20 mouse cellular contexts compared by ENCODE assay signal in genomic region chr3:133094305-133094704, GRCm38 (mm10).
"Had no signal": no experiment of that assay in that cellular context is flagged by ENCODE, and none has a peak within 500 bp of the region (broad histone marks: within the 10 kb centered on the region; RNA-seq: fewer than 3 reads in every experiment).

No protein-coding gene starts in this region.

- H3K27ac ChIP-seq: liver, embryonic 12.5 days; liver, embryonic 14.5 days; lung, embryonic 15.5 days; midbrain, embryonic 12.5 days; midbrain, embryonic 15.5 days; neural tube, embryonic 13.5 days; neural tube, embryonic 15.5 days had no signal

- H3K9ac ChIP-seq: liver, embryonic 12.5 days; liver, embryonic 14.5 days; lung, embryonic 15.5 days; midbrain, embryonic 12.5 days; midbrain, embryonic 15.5 days; neural tube, embryonic 13.5 days; neural tube, embryonic 15.5 days had no signal

- ATAC-seq: liver, embryonic 12.5 days; lung, postnatal 0 days; midbrain, embryonic 15.5 days had no signal

- DNase-seq: lung, adult 2 months; lung, postnatal 14 days; lung, postnatal 4 days; retina, postnatal 1 day; right cerebral cortex, adult 18-20 months; right cerebral cortex, postnatal 25 days; right cerebral cortex, postnatal 4 days; spleen, adult 18-20 months; thymus, adult 18-20 months; thymus, postnatal 14 days; thymus, postnatal 36 days had no signal

- H3K27me3 ChIP-seq: liver, embryonic 12.5 days; lung, embryonic 15.5 days; midbrain, embryonic 12.5 days; midbrain, embryonic 15.5 days; neural tube, embryonic 13.5 days; neural tube, embryonic 15.5 days had no signal

- H3K9me3 ChIP-seq: liver, embryonic 12.5 days; lung, embryonic 15.5 days; midbrain, embryonic 12.5 days; midbrain, embryonic 15.5 days; neural tube, embryonic 13.5 days; neural tube, embryonic 15.5 days had no signal

- H3K4me2 ChIP-seq: lung, embryonic 15.5 days; midbrain, embryonic 12.5 days; midbrain, embryonic 15.5 days had no signal

- H3K4me3 ChIP-seq: liver, embryonic 12.5 days; lung, embryonic 15.5 days; midbrain, embryonic 12.5 days; midbrain, embryonic 15.5 days; myocyte; neural tube, embryonic 13.5 days; neural tube, embryonic 15.5 days had no signal
